Mouse (Mus musculus) left cerebral cortex, postnatal 25 days (tissue): ENCODE results near the gene Ang6. TPM values are rescaled to one million over a fixed set of nuclear protein-coding genes. Genes with fewer than 3 reads are reported as not detected.
"Not testable (repeated sequence)": the region's sequence is repeated elsewhere in the genome, so short reads cannot be mapped to it uniquely, and the experiment has no call there.

Experiments used
- DNase-seq, 2 experiments: peaks; one replicate each; pipeline ENCODE4 v3.0.0; 2022; ENCODE audit warnings: low spot score in 2 of 2, mixed read lengths in 1 of 2
- intact Hi-C: fragments of 180-260 bp; cut with DNase I; formaldehyde crosslinking; loops from one replicate; pipeline ENCODE4 v1.15.1; 2025
- total RNA-seq, 2 experiments: library from RNA; stranded (reverse); gene quantifications; 2 replicates each; pipeline ENCODE4 v1.2.3; 2021

Ang6 gene
- not detected for total RNA-seq

DNA sequence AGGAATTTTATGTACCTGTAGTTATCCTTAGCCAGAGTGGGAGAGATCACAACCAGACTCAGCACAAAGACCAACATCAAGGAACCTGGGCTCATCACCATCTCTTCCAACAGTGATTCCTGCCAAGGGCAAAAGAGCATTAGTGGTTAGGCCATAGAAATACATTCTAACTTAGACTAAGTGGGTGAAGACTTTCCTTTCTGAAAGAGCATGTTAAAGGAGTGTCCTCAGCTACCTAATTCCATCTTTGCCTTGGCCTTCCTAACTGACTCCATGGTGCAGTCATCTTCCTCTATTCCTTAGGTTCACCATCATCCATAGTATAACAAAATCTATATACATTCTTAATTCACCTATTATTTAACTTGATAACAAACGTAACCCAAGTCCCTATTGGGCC lies at the start of gene Ang6:
Gene Ang6 (minus strand): TSS at position 101 of the 400 bp plus-strand sequence.
- no peak for DNase-seq
- intact Hi-C loops = no loop called here

DNA sequence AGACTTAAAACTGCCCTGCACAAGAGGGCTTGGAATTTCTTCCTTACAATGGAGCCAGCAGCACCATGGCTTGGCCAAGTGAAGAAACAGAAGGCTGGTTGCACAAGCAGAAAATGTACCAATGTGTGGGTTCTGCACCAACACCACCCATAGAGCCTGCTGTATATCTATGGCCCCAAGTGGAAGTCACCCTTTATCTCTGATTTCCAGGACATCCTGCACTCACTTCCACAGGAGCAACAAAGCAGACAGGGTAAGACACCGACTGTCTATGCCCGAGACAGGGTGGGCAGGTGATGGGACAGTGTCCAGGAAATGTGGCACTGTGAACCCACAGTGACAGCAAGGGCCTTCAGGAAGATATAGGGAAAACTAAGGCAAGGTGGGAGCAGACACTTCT lies 44.5 kb upstream of the Ang6 start:
- intact Hi-C loops, DNase-seq: not testable (repeated sequence)

- intact Hi-C loops, DNase-seq: not testable (repeated sequence)
These were observed 29.8 kb upstream of the Ang6 start for GRCm38 (mm10) chr14:44031828-44032227.

GRCm38 (mm10) chr14:44009686-44010085 lies 7.6 kb upstream of the Ang6 start:
- DNase-seq, intact Hi-C loops: not testable (repeated sequence)

DNA sequence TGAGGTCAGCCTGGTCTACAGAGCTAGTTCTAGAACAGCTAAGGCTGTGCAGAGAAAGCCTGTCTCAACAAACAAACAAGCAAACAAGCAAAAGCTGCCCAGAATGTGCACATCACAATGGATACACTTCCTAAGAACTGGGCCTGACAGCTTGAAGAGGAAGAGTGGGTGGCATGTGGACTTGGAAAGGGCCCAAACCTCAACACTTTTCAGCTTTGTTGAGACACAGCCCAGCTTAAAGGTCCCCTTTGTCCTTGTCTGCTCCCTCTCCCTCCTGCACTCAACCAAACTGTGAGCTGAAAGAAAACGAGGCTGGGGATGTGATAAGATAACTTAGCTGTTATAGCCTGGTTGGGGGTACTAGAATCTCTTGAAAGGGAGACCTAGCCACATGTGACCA lies 6.0 kb upstream of the Ang6 start:
- intact Hi-C loops, DNase-seq: not testable (repeated sequence)

DNA sequence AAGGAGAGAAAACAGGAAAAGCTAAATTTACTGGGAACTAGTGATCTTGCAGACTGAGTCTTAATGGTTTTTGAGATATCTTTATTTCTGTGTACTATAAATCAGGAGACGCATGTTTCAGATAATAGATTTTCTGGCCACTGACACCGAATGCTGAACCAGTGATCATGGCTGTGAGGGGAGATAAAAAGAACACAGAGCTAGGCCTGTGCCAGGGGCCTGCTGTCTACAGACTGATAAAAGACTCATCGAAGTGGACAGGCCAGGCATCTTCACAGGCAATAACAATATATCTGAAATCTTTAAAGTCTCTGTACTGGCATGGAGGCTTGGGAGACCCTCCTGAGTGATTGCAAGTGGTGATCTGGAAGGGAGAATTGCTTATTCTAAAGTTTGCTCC lies 469 bp downstream of the Ang6 start:
- DNase-seq = no peak
- intact Hi-C loops = no loop called here

DNA sequence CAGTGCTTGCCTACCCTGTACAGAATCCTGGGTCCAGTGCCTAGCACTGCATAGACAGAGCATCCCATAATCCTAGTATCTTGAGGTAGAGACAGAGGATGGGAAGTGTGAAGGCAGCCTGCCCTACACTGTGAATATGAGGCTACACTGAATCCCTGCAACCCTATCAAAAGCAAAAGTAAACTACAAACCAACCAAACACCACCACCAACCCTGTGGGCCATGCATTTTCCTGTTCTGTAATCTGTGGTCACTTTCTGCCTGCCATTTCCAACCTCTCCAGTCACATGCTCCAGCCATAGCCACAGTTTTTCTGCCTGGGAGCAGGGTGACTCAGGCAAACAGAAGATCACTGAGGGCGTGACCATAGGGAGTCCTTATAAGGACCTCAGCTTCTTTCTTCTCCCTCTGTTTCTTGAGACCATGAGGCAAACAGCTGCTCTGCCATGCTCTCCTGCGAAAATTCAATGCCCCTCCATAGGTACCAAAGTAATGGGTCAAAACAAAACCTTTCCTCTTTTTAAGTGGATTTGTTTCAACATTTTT lies 3.5 kb downstream of the Ang6 start:
- intact Hi-C loops, DNase-seq: not testable (repeated sequence)

DNA sequence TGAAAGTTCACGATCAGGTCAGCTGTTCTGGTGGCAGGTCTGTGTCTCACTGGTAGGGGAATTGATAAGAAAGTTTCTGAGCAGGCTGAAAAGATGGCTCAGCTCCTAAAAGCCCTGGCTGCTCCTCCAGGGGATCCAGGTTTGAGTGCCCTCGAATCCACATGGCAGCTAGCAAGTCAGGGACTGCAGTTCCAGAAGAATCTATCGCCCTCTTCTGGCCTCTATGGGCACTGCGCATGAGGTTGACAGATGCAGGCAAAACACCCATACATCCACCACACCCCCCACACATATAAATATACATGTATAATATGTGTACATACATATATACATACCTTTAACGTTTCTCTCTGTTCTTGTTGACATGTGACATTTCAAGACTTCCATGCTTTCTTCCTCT lies 14.7 kb downstream of the Ang6 start:
- DNase-seq = peak; percentile 71 to 79
- intact Hi-C loops = not testable (repeated sequence)

GRCm38 (mm10) chr14:43986147-43986546 lies 15.9 kb downstream of the Ang6 start:
- no peak for DNase-seq
- intact Hi-C loops = no loop called here

DNA sequence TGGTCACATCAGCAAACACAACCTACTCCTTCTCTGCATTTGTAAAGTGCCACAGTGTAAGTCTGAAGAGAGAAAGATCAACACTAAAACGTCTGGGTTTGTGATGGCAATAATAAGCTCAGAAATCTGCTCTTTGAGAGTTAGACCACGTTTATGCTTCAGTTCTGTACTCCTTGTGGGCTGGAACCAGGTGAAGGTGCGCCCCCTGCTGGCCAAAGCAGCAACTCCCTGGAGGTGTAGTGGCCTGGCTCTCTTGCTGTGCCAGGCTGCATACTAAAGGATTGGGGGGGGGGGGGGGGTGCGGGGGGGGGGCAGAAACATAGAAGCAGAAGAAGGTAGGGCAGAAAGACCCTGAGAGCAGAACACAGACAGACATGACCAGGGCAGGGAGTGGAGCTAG lies 18.2 kb downstream of the Ang6 start:
- peak; percentile 29 to 43 for DNase-seq
- intact Hi-C loops = no loop called here

GRCm38 (mm10) chr14:43983454-43983853 lies 18.6 kb downstream of the Ang6 start:
- intact Hi-C loops = no loop called here
- no peak for DNase-seq

DNA sequence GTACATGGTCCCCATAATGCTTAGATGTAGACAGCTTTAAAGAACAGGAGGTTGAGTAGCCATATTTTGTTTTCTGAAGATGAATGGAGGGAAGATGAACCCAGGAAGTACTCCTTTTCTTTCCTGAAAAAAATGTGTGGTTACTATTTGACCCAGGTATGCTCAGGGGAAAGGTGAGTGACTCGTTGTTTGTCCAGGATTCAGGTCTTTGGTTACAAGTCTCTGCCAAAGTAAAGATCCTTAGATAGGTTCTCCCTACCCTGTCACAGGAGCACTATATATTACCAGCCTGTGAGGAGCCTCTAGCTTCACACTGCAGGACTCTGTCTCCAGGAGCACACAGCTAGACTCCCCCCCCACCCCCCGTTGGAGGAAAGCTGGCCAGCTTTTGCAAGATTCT lies 45.3 kb downstream of the Ang6 start, which contains the start of gene Ang5:
Gene Ang5 (plus strand): TSS at position 301 of the 400 bp plus-strand sequence.
- DNase-seq, intact Hi-C loops: not testable (repeated sequence)

GRCm38 (mm10) chr14:43955074-43955473 lies 47.0 kb downstream of the Ang6 start:
- DNase-seq, intact Hi-C loops: not testable (repeated sequence)

- DNase-seq, intact Hi-C loops: not testable (repeated sequence)
These were observed 48.7 kb downstream of the Ang6 start for GRCm38 (mm10) chr14:43953382-43953781.

Other genes with a start within 250 kb of the Ang6 start
- gene Gm8180, start 217.5 kb downstream of the Ang6 start, total RNA-seq = not detected
- gene Ear1, start 126.8 kb downstream of the Ang6 start, total RNA-seq = not detected
- gene Ear10, start 78.7 kb downstream of the Ang6 start, total RNA-seq = not detected
- not detected for gene Gm8113, start 76.9 kb downstream of the Ang6 start, total RNA-seq
- not detected for gene Ang5, start 45.2 kb downstream of the Ang6 start, total RNA-seq
- not detected for gene Ear2, start 100.4 kb upstream of the Ang6 start, total RNA-seq
- gene Gm3327, start 121.6 kb upstream of the Ang6 start, total RNA-seq = not detected
- not detected for gene Gm8212, start 195.4 kb upstream of the Ang6 start, total RNA-seq
- gene 4930503E14Rik, start 211.0 kb upstream of the Ang6 start, total RNA-seq = under 1 TPM; 0.30 to 0.50 TPM